Mouse (Mus musculus): ENCODE data around the gene BC107364. TPM values are rescaled to one million over a fixed set of nuclear protein-coding genes. Genes with fewer than 3 reads are reported as not detected.
"Not testable (repeated sequence)": the region's sequence is repeated elsewhere in the genome, so short reads cannot be mapped to it uniquely, and the experiment has no call there.

Gene BC107364
- polyA plus RNA-seq, 2 experiments = not detected

DNA sequence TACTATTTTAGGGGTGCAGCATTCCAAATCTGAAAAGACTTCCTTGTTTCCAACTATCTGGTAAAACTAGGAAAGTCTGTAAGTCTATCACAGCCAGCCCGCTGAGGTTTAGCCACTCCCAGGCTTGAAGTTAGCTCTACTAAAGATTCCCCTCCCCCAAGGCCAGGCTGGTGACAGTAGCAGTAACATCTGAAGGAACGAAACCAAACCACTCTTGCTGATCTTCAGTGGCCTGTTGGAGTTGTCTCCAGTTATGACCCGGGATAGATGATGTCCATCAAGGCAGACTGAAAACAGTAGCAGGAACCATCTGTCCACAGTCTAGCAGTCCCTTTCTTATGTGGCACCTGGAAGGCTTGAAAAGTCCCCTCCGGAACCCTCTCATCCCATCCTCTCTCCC, 24.8 kb downstream of the BC107364 start:
- peak; percentile 17 for DNase-seq (ENCODE audit: low spot score)
- Histone ChIP-seq H3K27ac (replicated peaks; ENCODE audit: low read depth, low read length) (no peak overlapping the region), H3K36me3 (ENCODE audit: control insufficient read depth, insufficient read depth, low read length) (no peaks in the 10 kb centered on the region), H3K4me3 (replicated peaks; ENCODE audit: low read length) (no peak overlapping the region), H3K4me1 (ENCODE audit: control insufficient read depth, insufficient read depth, low read length) (no peaks in the 10 kb centered on the region), H3K27me3 (ENCODE audit: control insufficient read depth, insufficient read depth, low read length) (no peaks in the 10 kb centered on the region), H3K4me2 (replicated peaks; ENCODE audit: low read depth, low read length, severe bottlenecking) (no peak overlapping the region; the same call in 1 of the 2 replicates), H3K9me3 (ENCODE audit: control insufficient read depth, low read length) (no peaks in the 10 kb centered on the region), H3K9ac (ENCODE audit: low read depth, low read length, severe bottlenecking) (no peak overlapping the region)
- no peak for TF ChIP-seq POLR2A (IDR thresholded peaks at IDR 0.05; ENCODE audit: borderline replicate concordance, extremely low read depth, insufficient read depth, insufficient read length)
- no peak for ATAC-seq (ENCODE audit: low FRiP score, low read depth)
- WGBS = 17% methylated on average over 4 of the region's 4 CpGs

DNA sequence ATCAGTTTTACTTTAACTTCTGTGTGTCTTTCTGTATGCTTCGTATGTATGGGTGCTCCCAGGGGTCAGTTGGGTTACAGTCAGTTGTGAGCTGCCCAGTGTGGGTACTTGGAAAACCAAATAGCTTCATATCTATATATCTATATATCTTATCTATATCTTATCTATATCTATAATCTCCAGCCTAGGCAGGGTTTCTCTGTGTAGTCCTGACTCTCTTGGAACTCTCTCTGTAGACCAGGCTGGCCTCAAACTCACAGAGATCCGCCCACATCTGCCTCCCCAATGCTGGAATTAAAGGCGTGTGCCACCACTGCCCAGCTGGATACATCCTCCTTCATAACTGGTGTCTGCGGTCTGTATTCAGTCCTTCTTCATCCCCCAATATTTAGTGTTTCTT, 25.8 kb downstream of the BC107364 start:
- TF ChIP-seq POLR2A (IDR thresholded peaks at IDR 0.05; ENCODE audit: borderline replicate concordance, extremely low read depth, insufficient read depth, insufficient read length) = no peak

DNA sequence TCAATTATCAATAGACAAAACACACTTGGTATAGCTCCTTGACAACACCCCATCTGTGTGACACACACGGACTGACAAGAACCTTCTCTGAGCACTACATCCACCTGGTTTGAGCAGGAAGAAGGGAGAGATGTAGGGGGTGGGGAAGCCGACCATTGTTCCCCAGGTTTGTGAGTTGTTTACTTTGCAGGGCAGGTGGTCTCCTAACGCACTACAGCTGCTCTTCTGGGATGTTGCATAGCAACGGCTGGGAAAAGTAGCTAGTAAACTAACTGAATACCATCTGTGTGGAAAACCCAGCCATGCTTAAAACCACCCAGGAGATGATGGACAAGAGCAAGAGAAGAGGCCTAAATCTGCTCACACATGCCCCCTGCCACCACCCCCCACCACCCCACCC, 27.7 kb downstream of the BC107364 start:
- not testable (repeated sequence) for DNase-seq (ENCODE audit: low spot score); H3K4me2 ChIP-seq (replicated peaks; ENCODE audit: low read depth, low read length, severe bottlenecking); H3K27me3 ChIP-seq (ENCODE audit: control insufficient read depth, insufficient read depth, low read length); H3K27ac ChIP-seq (replicated peaks; ENCODE audit: low read depth, low read length); H3K9ac ChIP-seq (ENCODE audit: low read depth, low read length, severe bottlenecking); H3K9me3 ChIP-seq (ENCODE audit: control insufficient read depth, low read length); H3K4me3 ChIP-seq (replicated peaks; ENCODE audit: low read length); H3K36me3 ChIP-seq (ENCODE audit: control insufficient read depth, insufficient read depth, low read length); H3K4me1 ChIP-seq (ENCODE audit: control insufficient read depth, insufficient read depth, low read length); ATAC-seq (ENCODE audit: low FRiP score, low read depth)
- 12% methylated on average over 4 of the region's 4 CpGs for WGBS

More for the DNA sequence above, 25.8 kb downstream of the BC107364 start:
- ATAC-seq (ENCODE audit: low FRiP score, low read depth) = no peak
- no peak for DNase-seq (ENCODE audit: low spot score)
- WGBS = 70% methylated on average over 4 of the region's 4 CpGs
- no peak overlapping the region for H3K9ac ChIP-seq (ENCODE audit: low read depth, low read length, severe bottlenecking)
- no peak overlapping the region for H3K4me2 ChIP-seq (replicated peaks; ENCODE audit: low read depth, low read length, severe bottlenecking)
- no peaks in the 10 kb centered on the region for H3K9me3 ChIP-seq (ENCODE audit: control insufficient read depth, low read length)
- H3K4me3 ChIP-seq (replicated peaks; ENCODE audit: low read length) = no peak overlapping the region
- no peaks in the 10 kb centered on the region for H3K27me3 ChIP-seq (ENCODE audit: control insufficient read depth, insufficient read depth, low read length)
- H3K36me3 ChIP-seq (ENCODE audit: control insufficient read depth, insufficient read depth, low read length) = no peaks in the 10 kb centered on the region
- no peak overlapping the region for H3K27ac ChIP-seq (replicated peaks; ENCODE audit: low read depth, low read length)
- no peaks in the 10 kb centered on the region for H3K4me1 ChIP-seq (ENCODE audit: control insufficient read depth, insufficient read depth, low read length)

DNA sequence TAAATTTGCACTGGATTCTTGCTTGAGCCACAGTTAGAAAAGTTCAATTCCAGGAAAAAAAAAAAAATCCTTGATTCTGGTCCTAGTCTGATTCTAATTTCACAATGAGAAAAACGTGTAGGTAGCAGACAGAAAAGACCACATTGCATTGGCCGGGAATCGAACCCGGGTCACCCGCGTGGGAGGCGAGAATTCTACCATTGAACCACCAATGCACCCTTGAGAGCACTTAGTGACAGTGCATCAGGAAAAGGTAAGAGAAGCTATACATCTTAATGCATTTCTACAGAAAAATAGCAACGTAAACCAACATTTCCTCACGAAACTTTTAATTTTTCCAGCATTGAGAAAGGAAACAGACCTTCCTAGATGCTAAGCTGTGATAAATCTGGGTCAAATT, 28.2 kb downstream of the BC107364 start:
- Histone ChIP-seq H3K4me2 (replicated peaks; ENCODE audit: low read depth, low read length, severe bottlenecking) (no peak overlapping the region), H3K9me3 (ENCODE audit: control insufficient read depth, low read length) (no peaks in the 10 kb centered on the region), H3K9ac (ENCODE audit: low read depth, low read length, severe bottlenecking) (no peak overlapping the region), H3K4me1 (ENCODE audit: control insufficient read depth, insufficient read depth, low read length) (no peaks in the 10 kb centered on the region), H3K27me3 (ENCODE audit: control insufficient read depth, insufficient read depth, low read length) (no peaks in the 10 kb centered on the region), H3K27ac (replicated peaks; ENCODE audit: low read depth, low read length) (no peak overlapping the region), H3K36me3 (ENCODE audit: control insufficient read depth, insufficient read depth, low read length) (no peaks in the 10 kb centered on the region), H3K4me3 (replicated peaks; ENCODE audit: low read length) (no peak overlapping the region)
- DNase-seq (ENCODE audit: low spot score) = peak; percentile 37
- TF ChIP-seq POLR2A (IDR thresholded peaks at IDR 0.05; ENCODE audit: borderline replicate concordance, extremely low read depth, insufficient read depth, insufficient read length) = no peak
- ATAC-seq (ENCODE audit: low FRiP score, low read depth) = no peak
- WGBS = 28% methylated on average over 9 of the region's 9 CpGs

DNA sequence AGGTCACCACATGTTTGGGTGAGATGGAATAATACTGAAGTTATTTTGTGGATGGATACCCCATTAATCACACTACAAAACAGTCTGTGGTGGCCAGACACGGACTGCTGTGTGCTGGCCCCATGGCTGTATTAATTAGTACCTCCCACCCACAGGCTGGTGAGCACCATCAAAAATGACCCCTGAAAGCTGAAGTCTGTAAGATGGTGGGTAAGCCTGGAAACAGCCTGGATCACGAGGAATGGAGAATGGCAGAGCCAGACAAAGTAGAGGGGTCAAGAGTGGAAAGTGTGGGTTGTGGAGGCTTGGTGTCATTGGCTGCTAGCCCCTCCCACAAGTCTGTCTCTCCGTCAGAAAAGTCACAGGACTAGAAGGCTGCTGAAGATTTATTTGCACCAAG, 31.3 kb downstream of the BC107364 start:
- Histone ChIP-seq H3K36me3 (ENCODE audit: control insufficient read depth, insufficient read depth, low read length) (no peaks in the 10 kb centered on the region), H3K27me3 (ENCODE audit: control insufficient read depth, insufficient read depth, low read length) (no peaks in the 10 kb centered on the region), H3K4me3 (replicated peaks; ENCODE audit: low read length) (no peak overlapping the region), H3K4me2 (replicated peaks; ENCODE audit: low read depth, low read length, severe bottlenecking) (no peak overlapping the region), H3K9ac (ENCODE audit: low read depth, low read length, severe bottlenecking) (no peak overlapping the region), H3K4me1 (ENCODE audit: control insufficient read depth, insufficient read depth, low read length) (no peaks in the 10 kb centered on the region), H3K9me3 (ENCODE audit: control insufficient read depth, low read length) (no peaks in the 10 kb centered on the region), H3K27ac (replicated peaks; ENCODE audit: low read depth, low read length) (no peak overlapping the region)
- no peak for TF ChIP-seq POLR2A (IDR thresholded peaks at IDR 0.05; ENCODE audit: borderline replicate concordance, extremely low read depth, insufficient read depth, insufficient read length)
- DNase-seq (ENCODE audit: low spot score) = no peak
- ATAC-seq (ENCODE audit: low FRiP score, low read depth) = no peak
- WGBS = 40% methylated on average over 3 of the region's 3 CpGs

DNA sequence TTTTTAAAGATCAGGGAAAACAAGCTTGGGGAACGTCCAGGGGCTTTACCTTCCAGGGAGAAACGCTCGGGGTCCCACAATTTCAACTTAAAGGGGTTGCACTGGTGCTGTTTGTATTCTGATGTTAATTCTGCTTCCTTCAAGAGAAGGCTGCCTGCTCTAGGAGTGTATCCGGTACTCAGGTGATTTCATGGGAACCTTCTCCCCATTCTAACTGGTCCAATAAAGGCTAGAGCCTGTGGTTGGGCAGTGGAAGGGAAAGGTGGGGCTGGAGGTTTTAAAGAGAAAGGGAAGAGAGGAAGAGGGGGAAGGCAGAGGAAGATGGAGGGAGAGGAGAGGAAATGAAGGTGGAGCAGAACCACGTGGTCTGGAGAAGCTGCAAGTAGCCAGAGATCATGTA, 33.2 kb downstream of the BC107364 start:
- 65% methylated on average over 5 of the region's 5 CpGs for WGBS
- H3K4me3 ChIP-seq (replicated peaks; ENCODE audit: low read length); ATAC-seq (ENCODE audit: low FRiP score, low read depth): not testable (repeated sequence)

More for the DNA sequence above, 33.2 kb downstream of the BC107364 start:
- not testable (repeated sequence) for H3K27ac ChIP-seq (replicated peaks; ENCODE audit: low read depth, low read length); H3K9me3 ChIP-seq (ENCODE audit: control insufficient read depth, low read length); H3K27me3 ChIP-seq (ENCODE audit: control insufficient read depth, insufficient read depth, low read length); DNase-seq (ENCODE audit: low spot score); H3K36me3 ChIP-seq (ENCODE audit: control insufficient read depth, insufficient read depth, low read length); H3K4me1 ChIP-seq (ENCODE audit: control insufficient read depth, insufficient read depth, low read length); H3K9ac ChIP-seq (ENCODE audit: low read depth, low read length, severe bottlenecking); H3K4me2 ChIP-seq (replicated peaks; ENCODE audit: low read depth, low read length, severe bottlenecking)
